Mouse (Mus musculus) embryonic fibroblast, embryonic 13.5 days (primary cell): ENCODE measurements at regions not wholly inside any gene's neighbourhood (a gene's known extent, or its start where the extent isn't known, plus 50 kb on each side); places are given as distances from the start of the nearest gene placed in this dataset.

Experiments used
- CTCF ChIP-seq: IDR thresholded peaks from 2 replicates; pipeline ENCODE4 v1.5.1; 2011; ENCODE audit warnings: mild to moderate bottlenecking, control low read depth, low read length, moderate library complexity, borderline replicate concordance; ENCODE audit not compliant: insufficient read depth
- POLR2A ChIP-seq: IDR thresholded peaks from 2 replicates; pipeline ENCODE4 v1.6.1; 2011; ENCODE audit warnings: low read depth, mild to moderate bottlenecking, control low read depth, low read length, moderate library complexity

- TF ChIP-seq CTCF, result no peak
- no peak for TF ChIP-seq POLR2A
These were observed 136.6 kb downstream of the Qpct start for GRCm38 (mm10) chr17:79188282-79188681.
